Mouse (Mus musculus): ENCODE measurements around the gene Nostrin.

Nostrin gene

DNA sequence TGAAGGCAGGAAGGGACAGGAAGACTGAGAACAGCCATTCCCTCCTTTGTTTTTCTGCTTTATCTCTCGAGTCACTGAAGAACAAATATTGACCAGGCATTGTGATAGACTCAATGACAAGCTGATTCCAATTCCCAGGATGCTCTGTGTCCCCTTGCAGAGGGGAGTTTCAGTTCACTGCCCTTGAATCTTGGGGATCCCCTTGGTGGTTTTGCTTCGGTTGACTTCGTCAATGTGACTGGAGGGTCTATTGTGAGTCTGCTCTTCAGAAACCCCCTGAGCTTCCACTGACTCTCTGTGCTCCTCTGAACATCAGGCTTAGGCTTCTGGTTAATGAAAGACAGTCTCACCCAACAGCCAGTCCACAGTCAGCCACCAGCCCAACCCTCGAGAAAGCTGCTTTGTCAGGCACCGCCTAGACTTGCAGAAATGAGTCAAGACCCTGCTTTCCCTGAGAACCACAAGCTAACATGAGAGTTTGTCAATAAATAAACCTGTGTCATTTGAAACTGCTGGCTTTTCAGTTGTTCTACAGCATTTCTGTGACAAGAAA lies 3.0 kb upstream of the Nostrin start:
- Histone ChIP-seq H3K36me3 (ENCODE audit: insufficient read depth, low read length) (no peaks in the 10 kb centered on the region), H3K4me1 (replicated peaks; ENCODE audit: low read depth, low read length) (peaks cover 19% of the 10 kb centered on the region), H3K27me3 (ENCODE audit: insufficient read depth, low read length) (no peaks in the 10 kb centered on the region), H3K9me3 (ENCODE audit: low read length) (no peaks in the 10 kb centered on the region), H3K4me3 (replicated peaks; ENCODE audit: low read length) (no peak overlapping the region)
- TF ChIP-seq POU5F1 (IDR thresholded peaks at IDR 0.05; ENCODE audit: borderline replicate concordance, low read length) = no peak
- 0 out of 2 replicates have a peak, but pooled peaks have one; percentile 1 for TF ChIP-seq NANOG (IDR thresholded peaks at IDR 0.05; ENCODE audit: borderline replicate concordance, low read length)

DNA sequence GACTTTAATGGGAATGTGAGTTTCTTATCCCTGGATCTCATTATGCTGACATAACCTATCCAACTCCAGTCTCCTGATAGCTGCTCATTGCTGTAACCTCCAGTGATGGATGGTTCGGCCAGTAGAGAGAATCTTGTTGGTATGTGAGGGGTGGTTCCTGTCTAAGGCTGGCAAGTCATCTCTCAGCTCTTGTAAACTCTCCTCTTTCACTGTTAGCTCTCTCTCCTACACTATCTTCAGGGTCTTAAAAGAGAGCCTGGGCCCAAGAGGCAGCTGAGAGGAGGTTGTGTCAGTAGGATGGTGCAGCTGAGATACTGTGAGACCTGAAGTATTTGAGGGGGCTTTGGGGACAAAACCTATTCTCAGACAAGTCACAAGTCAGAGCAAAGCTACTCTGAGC lies 1.4 kb upstream of the Nostrin start:
- TF ChIP-seq CTCF (conservative IDR thresholded peaks at IDR 0.05; ENCODE audit: low read length) (no peak), NANOG (IDR thresholded peaks at IDR 0.05; ENCODE audit: borderline replicate concordance, low read length) (no peak), POU5F1 (IDR thresholded peaks at IDR 0.05; ENCODE audit: borderline replicate concordance, low read length) (no peak)
- Histone ChIP-seq H3K27me3 (ENCODE audit: insufficient read depth, low read length) (no peaks in the 10 kb centered on the region), H3K4me1 (replicated peaks; ENCODE audit: low read depth, low read length) (peaks cover 17% of the 10 kb centered on the region), H3K4me3 (replicated peaks; ENCODE audit: low read length) (no peak overlapping the region), H3K36me3 (ENCODE audit: insufficient read depth, low read length) (no peaks in the 10 kb centered on the region), H3K9me3 (ENCODE audit: low read length) (no peaks in the 10 kb centered on the region)

DNA sequence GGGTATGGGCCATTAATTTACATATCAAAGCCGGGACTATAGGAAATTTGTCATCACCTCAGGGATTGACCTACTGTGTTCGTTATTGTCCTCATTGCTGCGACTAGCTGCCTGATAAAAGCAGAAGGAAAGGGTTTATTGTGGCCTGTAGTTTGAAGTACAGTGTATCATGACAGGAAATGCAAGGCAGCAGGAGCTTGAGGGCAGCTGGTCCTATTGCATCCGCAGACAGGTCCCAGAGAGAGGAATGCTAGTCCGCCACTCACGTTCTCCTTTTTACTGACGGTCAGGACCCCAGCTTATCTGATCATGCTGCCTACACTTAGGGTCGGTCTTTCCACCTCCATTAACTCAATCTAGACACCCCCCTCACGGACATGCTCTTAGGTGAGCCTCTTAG lies 663 bp upstream of the Nostrin start:
- Histone ChIP-seq H3K36me3 (ENCODE audit: insufficient read depth, low read length) (no peaks in the 10 kb centered on the region), H3K27me3 (ENCODE audit: insufficient read depth, low read length) (no peaks in the 10 kb centered on the region), H3K4me3 (replicated peaks; ENCODE audit: low read length) (no peak overlapping the region), H3K9me3 (ENCODE audit: low read length) (no peaks in the 10 kb centered on the region), H3K4me1 (replicated peaks; ENCODE audit: low read depth, low read length) (peaks cover 17% of the 10 kb centered on the region)
- TF ChIP-seq POU5F1 (IDR thresholded peaks at IDR 0.05; ENCODE audit: borderline replicate concordance, low read length) = no peak
- TF ChIP-seq NANOG (IDR thresholded peaks at IDR 0.05; ENCODE audit: borderline replicate concordance, low read length) = no peak
- no peak for TF ChIP-seq CTCF (conservative IDR thresholded peaks at IDR 0.05; ENCODE audit: low read length)

DNA sequence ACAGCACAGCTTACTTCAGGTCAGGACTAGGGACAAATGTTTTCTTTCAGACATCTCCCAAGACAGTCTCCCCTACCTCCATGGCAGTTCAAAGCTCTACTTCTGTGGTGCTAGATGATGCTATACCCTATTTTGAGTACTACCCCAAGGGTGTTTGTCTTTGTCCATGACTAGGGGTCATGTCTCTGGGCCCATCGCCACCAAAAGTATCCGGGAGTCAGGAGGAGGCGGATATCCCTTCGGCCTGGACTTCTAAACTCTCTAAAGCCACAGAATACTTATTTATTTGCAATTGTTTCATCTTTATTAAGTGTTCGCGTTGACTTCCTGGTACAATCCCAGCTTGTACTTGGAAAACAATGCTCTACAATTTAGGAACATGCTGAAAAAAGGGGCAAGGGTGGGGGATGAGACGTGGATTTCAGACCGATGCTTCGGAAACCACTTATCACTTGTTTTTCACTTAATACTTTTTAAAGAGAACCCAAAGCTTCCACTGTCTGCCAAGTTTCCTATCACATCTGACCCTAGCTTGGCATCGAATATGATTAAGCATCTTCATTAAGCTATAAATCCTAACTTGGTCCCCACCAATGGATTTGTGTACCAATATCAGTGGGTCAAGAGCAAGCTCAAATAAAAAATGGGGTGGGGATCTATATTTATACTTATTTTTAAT lies 1.9 kb downstream of the Nostrin start:
- Histone ChIP-seq H3K4me3 (replicated peaks; ENCODE audit: low read length) (no peak overlapping the region), H3K36me3 (ENCODE audit: insufficient read depth, low read length) (no peaks in the 10 kb centered on the region), H3K9me3 (ENCODE audit: low read length) (no peaks in the 10 kb centered on the region), H3K27me3 (ENCODE audit: insufficient read depth, low read length) (no peaks in the 10 kb centered on the region), H3K4me1 (replicated peaks; ENCODE audit: low read depth, low read length) (peaks cover 6% of the 10 kb centered on the region)
- TF ChIP-seq POU5F1 (IDR thresholded peaks at IDR 0.05; ENCODE audit: borderline replicate concordance, low read length) = no peak
- TF ChIP-seq NANOG (IDR thresholded peaks at IDR 0.05; ENCODE audit: borderline replicate concordance, low read length) = no peak
- no peak for TF ChIP-seq CTCF (conservative IDR thresholded peaks at IDR 0.05; ENCODE audit: low read length)

DNA sequence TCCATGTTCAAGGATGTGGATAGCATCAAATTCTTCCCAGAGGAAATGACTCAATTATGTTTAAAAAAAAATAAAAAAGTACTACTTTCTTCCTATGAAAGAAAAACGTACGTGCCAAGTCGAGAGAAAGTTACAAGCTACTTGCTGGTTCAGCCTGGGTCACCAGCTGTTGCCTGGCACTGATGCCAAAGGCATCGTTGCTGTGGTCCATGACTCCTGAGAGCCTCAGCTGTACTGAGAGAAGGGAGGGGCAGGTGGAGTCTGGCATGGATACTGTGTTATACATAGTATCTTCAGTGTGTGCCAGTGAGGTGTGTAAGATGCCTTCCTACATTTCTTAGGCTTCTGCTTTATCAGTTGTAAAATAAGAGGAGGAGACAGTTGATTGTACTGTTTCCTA lies 3.2 kb downstream of the Nostrin start:
- no peaks in the 10 kb centered on the region for H3K4me1 ChIP-seq (replicated peaks; ENCODE audit: low read depth, low read length)
- TF ChIP-seq POU5F1 (IDR thresholded peaks at IDR 0.05; ENCODE audit: borderline replicate concordance, low read length) (no peak), CTCF (conservative IDR thresholded peaks at IDR 0.05; ENCODE audit: low read length) (no peak), NANOG (IDR thresholded peaks at IDR 0.05; ENCODE audit: borderline replicate concordance, low read length) (no peak)
- no peak overlapping the region for H3K4me3 ChIP-seq (replicated peaks; ENCODE audit: low read length)
- H3K36me3 ChIP-seq (ENCODE audit: insufficient read depth, low read length) = no peaks in the 10 kb centered on the region
- no peaks in the 10 kb centered on the region for H3K9me3 ChIP-seq (ENCODE audit: low read length)
- H3K27me3 ChIP-seq (ENCODE audit: insufficient read depth, low read length) = no peaks in the 10 kb centered on the region

DNA sequence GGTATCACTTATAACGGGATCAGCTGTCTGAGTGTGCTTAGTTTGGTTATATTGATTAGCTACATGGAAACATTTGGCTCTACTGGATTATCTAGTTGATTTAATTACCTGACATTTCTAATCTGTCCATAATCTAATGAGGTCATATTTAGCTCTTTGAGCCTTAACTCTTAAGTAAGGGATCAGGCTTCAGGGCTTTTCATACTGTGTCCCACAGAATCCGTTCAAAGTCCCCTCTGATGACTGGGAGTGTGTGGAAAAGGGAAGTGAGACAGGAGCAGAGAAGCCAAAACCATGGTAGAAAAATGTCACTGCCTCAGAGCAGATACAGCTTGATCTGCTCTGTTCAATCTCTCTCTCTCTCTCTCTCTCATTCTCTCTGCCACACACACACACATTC lies 4.6 kb downstream of the Nostrin start:
- H3K36me3 ChIP-seq (ENCODE audit: insufficient read depth, low read length) = no peaks in the 10 kb centered on the region
- no peak overlapping the region for H3K4me3 ChIP-seq (replicated peaks; ENCODE audit: low read length)
- no peaks in the 10 kb centered on the region for H3K4me1 ChIP-seq (replicated peaks; ENCODE audit: low read depth, low read length)
- H3K27me3 ChIP-seq (ENCODE audit: insufficient read depth, low read length) = no peaks in the 10 kb centered on the region
- TF ChIP-seq NANOG (IDR thresholded peaks at IDR 0.05; ENCODE audit: borderline replicate concordance, low read length) (no peak), POU5F1 (IDR thresholded peaks at IDR 0.05; ENCODE audit: borderline replicate concordance, low read length) (no peak), CTCF (conservative IDR thresholded peaks at IDR 0.05; ENCODE audit: low read length) (no peak)
- no peaks in the 10 kb centered on the region for H3K9me3 ChIP-seq (ENCODE audit: low read length)

DNA sequence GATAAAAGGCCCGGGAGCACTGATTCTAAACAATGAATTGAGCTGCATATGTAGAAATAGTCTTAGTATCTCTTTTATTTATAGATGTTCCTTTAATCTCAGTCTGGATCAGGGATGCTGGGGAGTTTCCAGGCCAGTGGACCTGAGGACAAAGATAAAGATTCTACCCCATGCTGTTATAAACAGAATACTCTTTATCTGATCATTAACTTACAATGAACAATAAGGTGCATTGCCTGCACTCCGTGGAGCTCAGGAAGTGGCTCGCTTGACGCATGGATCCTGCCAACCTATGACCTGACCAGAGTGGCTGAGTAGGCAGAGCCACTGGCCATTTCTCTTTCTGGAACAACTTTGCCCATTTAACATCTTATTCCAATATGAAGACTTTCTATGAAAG lies 5.2 kb downstream of the Nostrin start:
- Histone ChIP-seq H3K36me3 (ENCODE audit: insufficient read depth, low read length) (no peaks in the 10 kb centered on the region), H3K4me1 (replicated peaks; ENCODE audit: low read depth, low read length) (no peaks in the 10 kb centered on the region), H3K4me3 (replicated peaks; ENCODE audit: low read length) (no peak overlapping the region), H3K27me3 (ENCODE audit: insufficient read depth, low read length) (no peaks in the 10 kb centered on the region), H3K9me3 (ENCODE audit: low read length) (no peaks in the 10 kb centered on the region)
- TF ChIP-seq NANOG (IDR thresholded peaks at IDR 0.05; ENCODE audit: borderline replicate concordance, low read length) (no peak), CTCF (conservative IDR thresholded peaks at IDR 0.05; ENCODE audit: low read length) (no peak)

DNA sequence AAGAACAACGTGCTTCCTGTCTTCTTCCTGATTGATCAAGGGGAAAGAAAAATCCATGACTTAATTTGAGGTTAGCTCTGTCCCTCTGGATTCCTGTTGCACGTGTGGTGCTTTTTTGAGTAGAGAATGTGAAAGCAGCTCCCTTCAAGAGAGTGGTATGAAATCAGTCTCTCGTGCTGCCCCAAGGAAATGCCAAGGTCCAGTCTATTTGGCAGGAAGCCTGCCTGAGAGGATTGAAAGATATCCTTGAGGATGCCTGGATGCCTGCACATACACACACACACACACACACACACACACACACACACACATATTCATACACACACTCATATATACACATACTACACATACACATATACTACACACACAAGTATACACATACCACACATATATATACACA lies 13.1 kb downstream of the Nostrin start:
- Histone ChIP-seq H3K9me3 (ENCODE audit: low read length) (no peaks in the 10 kb centered on the region), H3K36me3 (ENCODE audit: insufficient read depth, low read length) (no peaks in the 10 kb centered on the region), H3K27me3 (ENCODE audit: insufficient read depth, low read length) (no peaks in the 10 kb centered on the region), H3K4me3 (replicated peaks; ENCODE audit: low read length) (no peak overlapping the region), H3K4me1 (replicated peaks; ENCODE audit: low read depth, low read length) (no peaks in the 10 kb centered on the region)
- TF ChIP-seq CTCF (conservative IDR thresholded peaks at IDR 0.05; ENCODE audit: low read length) (no peak), NANOG (IDR thresholded peaks at IDR 0.05; ENCODE audit: borderline replicate concordance, low read length) (no peak), POU5F1 (IDR thresholded peaks at IDR 0.05; ENCODE audit: borderline replicate concordance, low read length) (no peak)

DNA sequence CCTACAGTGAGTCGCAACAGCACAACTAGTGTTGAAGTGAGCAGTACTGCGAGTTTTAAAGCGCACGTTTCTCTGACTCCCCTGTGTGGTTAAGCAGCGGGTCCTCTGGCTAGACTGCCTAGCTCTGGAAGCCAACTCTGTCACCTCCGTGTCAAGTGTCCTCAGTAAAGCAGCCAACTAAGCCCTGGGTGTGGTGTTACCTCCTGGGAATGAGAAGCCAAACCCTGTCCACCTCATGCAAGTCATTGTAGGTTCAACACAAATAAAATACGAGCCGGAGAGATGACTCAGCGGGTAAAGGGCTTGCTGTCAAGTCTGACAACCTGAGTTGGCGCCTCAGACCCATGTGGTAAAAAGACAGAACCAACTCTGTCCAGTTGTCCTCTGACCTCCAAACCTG lies 13.6 kb downstream of the Nostrin start:
- H3K9me3 ChIP-seq (ENCODE audit: low read length) = no peaks in the 10 kb centered on the region
- TF ChIP-seq CTCF (conservative IDR thresholded peaks at IDR 0.05; ENCODE audit: low read length) (no peak), POU5F1 (IDR thresholded peaks at IDR 0.05; ENCODE audit: borderline replicate concordance, low read length) (no peak), NANOG (IDR thresholded peaks at IDR 0.05; ENCODE audit: borderline replicate concordance, low read length) (no peak)

More for the DNA sequence above, 13.6 kb downstream of the Nostrin start:
- no peaks in the 10 kb centered on the region for H3K27me3 ChIP-seq (ENCODE audit: insufficient read depth, low read length)
- no peak overlapping the region for H3K4me3 ChIP-seq (replicated peaks; ENCODE audit: low read length)
- H3K36me3 ChIP-seq (ENCODE audit: insufficient read depth, low read length) = no peaks in the 10 kb centered on the region
- no peaks in the 10 kb centered on the region for H3K4me1 ChIP-seq (replicated peaks; ENCODE audit: low read depth, low read length)
